Mouse (Mus musculus) lung, postnatal 10 days (tissue): ENCODE measurements around the gene Slc27a2.
A peak's percentile ranks its signal among the peaks of the same experiment; 100 is the strongest.

Source experiments
- DNase-seq: peaks from one replicate; pipeline ENCODE4 v3.0.0; 2021

Slc27a2 gene

DNA sequence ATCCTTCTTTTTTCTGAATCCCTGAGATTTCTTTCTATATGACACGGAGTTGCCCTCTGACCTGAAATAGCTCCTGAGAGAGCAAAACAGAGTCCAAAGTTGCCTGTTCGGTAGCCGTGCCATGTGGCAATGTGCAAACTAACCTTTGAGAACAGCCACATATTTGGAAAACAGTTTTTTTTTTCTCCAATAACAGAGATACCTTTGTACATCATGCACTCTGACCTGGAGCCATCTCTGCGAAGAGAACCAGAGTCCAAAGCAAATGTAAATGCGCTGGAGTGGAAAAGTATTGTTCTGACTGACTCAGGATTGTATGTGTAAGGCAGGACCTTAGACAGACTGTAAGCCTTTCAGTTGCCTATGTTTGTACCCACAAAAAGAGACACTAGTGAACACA, 3.3 kb downstream of the Slc27a2 start:
- no peak for DNase-seq

DNA sequence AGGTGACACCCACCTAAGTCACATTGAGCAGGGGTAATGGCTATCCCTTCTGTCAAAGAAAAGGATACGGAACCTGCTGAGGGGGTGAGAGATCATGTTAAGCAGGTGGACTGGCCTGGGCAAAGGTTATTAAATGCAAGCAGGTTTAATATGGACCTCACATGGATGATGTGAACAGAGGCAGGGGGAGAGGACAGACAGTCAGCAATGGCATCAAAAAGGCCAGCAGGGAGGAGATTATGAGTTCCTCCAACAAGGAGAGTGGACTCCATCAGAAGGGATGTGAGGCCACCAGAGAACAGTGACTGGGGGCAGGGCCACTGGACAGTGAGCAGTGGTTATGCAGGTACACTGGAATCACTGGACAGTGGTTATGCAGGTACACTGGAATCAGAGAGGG, 7.9 kb downstream of the Slc27a2 start:
- no peak for DNase-seq

DNA sequence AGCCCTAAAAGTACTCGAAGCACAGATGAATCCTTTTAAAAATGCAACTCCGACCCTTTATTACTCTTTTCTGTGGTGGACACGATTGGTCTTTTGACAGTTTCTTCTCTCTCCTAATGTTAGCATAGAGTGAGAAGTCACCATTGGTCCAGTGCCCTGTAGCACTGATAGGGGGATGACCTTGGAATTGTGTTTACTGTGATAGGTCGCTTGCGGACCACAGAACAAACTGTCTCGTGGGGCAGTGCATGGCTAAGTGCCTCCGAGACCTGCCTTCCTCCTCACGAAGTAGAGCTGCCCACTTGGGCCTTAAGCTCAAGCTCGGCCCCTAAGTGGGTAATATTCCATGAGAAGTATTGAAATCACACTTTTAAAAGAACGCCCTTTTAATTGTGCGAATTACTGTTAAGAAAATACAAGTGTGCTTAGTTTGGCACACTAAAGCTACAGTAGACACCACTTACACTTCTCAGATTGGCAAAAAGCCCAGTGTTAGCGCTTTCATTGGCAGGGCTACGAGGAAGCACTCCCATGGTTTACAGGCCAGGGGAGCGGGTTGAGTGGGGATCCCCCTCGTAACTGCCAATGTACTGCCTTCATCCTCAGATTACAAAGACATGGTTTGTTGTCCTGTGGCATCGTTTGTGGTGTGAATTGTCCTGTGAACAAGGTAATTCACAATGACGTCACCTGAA, 11.4 kb downstream of the Slc27a2 start:
- DNase-seq = peak; percentile 66

DNA sequence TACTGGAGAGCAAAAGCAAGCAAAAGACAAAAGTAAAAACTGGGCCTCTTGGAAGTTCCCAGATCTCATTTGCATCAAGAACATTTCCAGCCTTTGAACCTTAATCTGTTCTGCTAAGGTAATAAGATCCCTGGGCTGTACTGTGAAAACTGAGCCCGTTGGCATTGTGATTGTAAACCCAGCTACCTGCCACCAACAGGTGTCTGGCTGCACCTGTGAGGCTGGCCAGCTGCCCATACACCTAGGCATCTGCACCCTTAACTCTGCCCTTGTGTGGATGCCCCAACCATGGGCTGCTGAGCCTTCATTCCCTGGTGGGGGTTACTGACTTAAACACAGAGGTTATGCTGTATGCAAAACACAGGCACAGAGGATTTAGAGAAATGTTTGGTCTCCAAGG, 20.0 kb downstream of the Slc27a2 start:
- DNase-seq = no peak

DNA sequence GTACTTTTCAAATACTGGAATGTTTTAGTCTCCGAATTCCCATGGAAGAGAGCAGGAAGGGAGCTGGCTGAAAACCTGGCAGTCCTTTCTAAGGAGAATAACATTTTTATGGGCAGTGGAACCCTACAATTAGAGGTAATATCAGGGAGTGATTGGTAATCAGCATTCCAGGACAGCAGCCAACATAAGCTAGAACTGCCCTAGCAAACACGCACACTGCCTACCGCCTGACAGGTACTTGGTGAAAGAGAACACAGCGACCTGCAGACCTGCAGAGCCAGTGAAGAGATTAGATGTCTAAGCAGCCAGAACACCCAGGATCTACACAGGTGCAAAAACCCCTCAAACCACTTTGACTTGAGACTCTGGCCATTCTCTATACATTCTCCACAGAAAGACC, 20.5 kb downstream of the Slc27a2 start:
- DNase-seq = no peak

DNA sequence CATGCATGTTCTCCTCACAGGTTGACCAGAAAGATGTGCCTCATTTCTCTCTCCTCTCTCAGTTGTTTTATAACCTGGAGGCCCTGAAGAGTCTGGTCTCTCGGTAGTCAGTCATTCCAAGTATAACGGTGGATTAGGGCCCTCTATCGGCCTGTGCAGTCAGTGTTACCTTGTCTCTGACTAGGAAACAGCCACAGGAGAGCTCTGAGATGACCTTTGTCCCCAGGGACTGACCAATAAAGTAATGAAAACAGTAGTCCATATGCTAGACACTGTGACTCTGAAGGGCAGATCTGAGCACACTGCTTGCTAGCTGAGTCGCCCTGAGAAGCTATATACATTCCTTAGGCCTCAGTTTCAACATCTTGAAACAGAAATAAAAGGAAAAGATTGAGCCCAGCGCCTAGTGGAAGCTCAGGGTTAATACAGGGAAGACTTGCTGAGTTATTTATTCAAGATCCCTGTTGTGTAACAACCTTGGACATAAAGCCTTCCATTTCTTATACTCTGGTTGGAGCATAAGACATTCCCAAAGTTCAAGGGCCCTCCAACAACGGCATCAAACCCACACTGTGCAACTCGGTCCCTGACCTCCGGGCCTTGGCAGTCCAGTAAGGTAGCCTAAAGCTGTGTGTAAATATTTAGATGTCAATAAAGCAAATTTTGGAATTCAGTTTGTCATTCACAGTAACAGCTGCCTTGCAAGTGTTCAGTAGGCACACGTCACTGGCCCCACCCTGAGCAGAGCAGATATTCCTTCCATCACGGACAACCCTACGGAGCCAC, 23.4 kb downstream of the Slc27a2 start:
- DNase-seq = no peak

DNA sequence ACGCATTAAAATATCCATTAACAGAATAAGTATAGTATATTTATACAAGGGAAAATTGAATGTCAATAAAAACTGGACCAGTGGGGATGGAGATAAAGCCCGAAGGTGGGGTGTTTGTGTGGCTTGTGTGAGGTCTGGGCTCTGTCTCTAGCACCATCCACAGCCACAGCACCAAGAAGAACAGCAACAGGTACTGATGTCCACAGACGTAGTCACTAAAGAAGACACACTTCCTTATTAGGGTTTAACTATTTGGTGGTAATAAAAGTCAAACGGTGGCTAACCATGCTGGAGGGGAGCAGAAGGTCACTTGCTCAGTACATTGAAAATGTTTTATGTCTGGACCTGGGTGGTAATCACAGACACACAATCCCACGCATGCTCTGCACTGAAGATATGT, 25.2 kb downstream of the Slc27a2 start:
- no peak for DNase-seq

DNA sequence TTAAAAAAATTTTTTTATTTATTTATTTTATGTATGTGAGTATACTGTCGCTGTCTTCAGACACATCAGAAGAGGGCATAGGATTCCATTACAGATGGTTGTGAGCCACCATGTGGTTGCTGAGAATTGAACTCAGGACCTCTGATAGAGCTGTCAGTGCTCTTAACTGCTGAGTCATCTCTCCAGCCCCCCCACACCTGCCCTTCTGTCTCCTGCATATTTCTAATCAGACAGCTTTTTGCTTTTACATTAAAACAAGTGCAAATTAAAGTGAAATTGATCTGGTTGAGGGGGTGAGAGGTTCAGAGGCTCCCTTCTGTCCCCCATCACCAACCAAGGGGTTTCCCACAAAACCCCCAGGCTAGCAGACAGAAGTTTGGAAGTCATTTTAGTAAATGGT, 27.1 kb downstream of the Slc27a2 start:
- DNase-seq = no peak

DNA sequence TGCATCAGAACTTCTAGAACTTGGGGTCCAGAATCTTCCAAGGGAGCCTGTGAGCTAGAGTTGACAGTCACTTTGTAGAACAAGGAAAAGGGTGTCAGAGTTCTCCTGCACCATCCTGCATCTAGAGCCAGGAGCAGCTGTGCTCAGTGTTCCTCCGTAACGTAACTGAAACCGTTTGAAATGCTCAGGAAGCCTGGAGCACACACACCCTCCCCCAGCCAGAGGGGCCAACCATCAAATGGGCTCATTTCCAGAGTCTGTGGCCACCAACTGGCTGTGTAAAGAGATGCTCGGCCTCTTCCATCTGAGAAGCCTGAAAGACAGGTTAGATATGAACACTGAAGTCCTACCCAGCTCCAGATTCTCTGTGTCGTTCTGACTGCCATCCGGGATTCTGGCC, 31.8 kb downstream of the Slc27a2 start:
- no peak for DNase-seq

DNA sequence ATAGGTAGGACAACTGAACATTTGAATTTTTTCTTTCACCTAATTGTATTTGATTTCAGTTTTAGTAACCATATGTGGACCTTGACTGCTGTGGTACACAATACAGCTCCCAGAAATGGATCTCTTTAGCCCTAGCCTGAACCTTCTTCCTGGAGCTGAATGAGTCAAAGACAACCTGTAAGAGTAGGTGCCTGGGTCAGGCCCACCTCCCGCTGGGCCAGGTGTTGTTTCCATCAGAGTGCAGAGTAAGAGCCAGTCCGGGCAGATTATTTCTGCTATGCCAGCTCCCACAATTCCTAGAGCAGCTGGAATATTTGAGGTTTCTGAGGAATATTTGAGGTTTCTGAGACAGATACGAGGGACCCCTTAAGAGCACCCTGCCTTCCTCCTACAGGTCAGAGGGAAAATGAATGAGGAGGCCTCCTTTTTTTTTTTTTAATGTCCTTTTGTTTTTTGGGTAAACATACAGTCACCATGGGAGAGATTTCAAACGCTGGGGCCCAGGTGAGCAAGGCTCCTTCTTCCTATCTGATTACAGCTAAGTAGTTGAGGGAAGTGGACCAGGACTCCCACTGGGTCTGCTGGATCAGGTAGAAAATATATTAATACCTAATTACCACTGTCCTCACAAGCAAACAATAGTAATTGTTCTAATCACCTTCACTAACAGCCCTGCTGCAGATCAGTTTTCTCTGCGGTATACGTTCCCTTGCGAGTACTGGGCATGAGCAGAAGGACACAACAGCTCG, 32.6 kb downstream of the Slc27a2 start:
- DNase-seq = no peak

DNA sequence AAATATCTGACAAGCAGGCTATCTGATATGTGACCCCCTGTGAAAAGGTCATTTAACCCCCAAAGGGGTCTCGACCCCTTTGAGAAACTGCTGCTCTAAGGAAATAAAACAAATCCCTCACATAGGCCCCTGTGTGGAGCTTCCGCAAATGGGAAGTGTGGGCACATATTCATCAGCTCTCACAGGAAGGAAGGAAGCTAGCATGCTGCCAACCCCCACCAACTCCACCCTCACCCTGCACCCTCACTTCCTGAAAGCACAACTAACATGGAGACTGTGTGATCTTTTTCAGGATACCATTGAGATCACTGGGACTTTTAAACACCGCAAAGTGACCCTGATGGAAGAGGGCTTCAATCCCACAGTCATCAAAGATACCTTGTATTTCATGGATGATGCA, 35.3 kb downstream of the Slc27a2 start:
- peak; percentile 11 for DNase-seq

DNA sequence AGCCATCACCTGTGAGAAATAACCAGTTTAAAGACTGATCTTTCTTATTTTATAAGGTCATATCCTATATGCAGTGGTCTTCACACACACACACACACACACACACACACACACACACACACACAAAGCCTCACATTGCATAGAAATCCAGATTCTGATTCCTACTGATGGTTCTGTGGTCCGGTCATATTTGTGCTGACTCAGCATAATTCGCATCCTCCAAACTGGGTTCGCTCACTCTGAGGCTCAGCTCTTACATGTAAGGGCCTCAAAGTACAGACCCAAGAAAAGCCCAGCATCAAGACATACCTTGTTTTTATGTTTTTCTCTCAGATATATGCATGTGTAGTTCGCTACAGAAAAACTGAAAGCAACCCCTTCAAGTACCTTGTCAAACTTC, 39.1 kb downstream of the Slc27a2 start:
- DNase-seq = no peak

DNA sequence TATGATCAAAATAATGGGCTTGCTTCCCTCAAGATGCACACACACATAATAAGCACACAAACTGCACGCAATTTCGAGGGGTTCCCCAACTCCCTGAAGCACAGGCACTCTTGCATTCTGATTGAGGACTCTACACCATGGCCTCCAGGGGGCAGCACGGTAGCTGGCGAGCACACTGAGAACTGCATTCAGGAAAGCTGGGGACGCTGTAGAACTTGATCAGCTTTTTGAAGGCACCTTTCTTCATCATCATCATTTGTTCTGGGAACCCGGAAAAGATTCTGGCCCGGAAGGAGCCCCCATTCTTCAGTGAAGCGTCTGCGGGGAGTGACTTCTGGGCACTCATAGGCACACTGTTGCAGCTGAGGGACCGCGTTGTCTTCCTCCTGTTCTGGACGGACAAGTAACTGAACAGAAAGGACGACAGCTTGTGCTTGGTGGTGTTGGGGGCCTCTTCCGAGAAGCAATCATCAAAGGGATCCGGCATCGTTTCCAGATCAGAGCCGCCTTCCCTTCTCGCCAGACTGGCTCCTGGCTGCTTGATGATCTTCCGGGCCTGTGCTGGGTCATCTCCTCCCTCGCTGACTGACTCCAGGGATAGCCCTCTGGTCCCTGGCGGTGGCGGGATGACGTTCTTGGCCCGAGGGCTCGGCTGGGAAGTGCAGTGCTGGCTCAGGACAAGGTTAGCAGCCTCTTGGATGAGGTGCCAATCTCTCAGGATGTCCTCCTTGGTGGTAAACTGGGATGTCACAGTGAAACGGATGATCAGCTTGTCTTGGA, 41.8 kb downstream of the Slc27a2 start:
- DNase-seq = peak; percentile 79

DNA sequence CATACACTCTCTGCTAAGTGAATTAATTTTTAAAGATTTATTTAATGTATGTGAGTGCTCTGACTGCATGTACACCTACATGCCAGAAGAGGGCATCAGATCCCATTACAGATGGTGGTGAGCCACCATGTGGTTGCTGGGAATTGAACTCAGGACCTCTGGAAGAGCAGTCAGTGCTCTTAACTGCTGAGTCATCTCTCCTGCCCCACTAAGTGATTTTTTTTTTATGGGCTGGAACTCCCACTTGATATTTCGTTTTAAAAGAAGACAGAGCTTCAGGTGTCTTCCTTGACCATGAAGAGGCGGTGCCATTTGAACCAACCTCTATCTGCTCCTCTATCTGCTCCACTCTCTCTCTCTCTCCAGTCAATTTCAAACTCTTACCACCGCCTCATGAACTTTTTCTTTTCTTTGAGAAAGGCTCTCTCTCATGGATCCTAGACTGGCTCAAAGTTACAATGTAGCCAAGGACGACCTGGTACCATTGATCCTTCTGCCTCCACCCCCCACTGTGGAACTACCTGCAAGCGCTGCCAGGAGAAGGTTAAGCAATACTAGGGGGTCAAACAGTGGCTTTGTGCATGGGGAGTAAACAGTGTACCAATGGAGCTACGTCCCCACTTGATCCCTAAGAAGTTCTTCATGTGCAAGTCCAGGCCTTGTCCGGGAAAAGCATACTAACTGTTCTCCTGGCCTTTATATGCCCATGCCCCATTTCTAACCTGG, 44.3 kb downstream of the Slc27a2 start:
- no peak for DNase-seq

DNA sequence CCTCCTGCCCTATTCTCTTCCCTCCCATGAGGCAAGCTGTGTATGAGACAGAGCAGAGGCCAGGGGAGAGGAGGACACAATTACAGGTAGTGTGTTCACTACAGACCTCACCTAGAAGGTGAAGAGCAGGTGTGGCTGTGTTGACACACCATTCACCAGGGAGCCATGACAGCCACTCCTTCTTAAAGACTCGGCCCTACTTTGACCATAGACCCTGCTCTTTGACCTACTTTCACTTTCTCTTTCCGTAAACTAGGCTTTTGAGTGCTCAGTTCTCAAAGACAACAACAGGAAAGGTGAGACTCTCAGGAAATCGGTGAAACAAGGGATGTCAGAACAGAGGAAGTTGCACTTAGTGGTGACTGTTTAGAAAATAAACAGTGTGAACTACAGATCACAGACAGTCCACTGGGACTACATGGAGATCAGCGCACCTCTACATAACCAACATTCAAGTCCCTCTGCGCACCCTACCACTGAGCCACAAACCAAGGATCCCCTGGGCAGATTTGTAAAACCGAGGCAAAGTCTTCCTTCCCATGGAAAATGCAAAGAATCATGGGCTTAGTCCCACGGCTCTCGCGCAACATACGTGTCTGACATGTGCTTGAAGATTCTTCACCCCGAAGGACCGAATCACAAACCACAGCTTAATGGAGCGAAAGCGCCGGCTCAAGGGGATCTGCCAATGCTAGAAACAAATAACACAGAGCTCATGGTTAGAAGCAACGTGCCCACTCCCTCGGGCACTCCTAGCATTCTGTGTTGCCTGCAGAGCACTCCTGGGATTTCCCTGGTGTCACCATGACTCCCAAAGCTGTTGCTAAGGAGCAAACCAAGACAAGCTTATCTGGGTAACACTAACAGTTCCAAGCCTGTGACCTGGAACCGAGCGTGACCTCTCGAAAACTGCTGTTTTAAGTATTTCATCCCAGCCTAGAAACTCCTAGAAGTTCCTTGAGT, 45.4 kb downstream of the Slc27a2 start:
- DNase-seq = no peak

DNA sequence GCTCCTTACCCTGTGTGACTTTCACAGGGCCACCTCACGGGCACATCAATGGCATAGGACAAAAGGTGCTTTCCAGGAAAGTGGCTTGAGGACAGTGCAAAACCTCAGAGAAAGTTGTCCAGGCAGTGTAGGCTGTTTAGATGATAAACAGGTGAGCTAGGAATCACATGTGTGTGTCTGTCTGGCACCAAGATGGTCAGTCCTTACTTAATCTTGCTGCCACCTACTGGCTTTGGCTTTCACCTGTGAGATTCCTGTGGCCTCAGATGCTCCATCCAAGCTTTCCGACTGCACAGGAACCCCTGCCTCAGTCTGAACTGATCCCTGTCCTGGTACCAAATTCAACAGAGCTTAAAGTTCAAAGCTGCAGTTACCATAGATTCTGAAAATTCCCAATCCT, 46.2 kb downstream of the Slc27a2 start:
- DNase-seq = no peak

DNA sequence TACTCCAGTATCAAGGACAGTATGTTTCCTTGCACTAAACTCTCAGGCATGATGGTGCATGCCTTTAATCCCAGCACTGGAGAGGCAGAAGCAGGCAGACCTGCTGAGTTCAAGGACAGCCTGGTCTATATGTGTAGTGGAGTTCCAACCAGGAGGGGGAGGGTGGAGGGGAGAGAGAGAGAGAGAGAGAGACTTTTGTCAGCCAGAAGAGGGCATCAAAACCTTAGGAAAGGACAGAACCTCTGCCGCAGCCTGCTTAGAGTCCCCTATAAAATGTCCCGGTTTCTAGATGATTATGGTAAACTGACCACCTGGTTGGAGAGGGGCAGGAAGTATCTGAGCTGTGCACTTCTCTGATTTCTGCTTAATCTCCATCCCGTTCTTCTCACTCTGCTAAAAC, 46.8 kb downstream of the Slc27a2 start:
- DNase-seq = peak; percentile 47

DNA sequence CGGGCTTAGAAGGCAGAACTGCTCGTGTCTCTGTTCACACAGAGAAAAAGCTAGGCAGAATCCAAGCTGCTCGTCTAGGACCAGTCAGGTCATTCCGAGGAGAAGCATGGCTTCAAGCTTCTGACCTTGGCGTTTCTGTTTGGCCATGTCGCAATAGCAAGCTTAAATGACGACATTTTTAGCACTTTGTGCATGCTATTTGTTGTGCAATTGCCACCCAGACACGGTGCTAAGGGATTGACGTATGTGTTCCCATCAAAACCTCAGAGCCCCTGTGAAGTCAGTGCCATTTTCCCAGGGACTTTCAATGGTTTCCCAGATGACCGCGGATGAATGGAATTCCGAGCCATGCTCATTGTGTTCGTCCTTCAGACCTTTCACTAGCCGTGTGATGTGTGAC, 48.3 kb downstream of the Slc27a2 start:
- peak; percentile 32 for DNase-seq

DNA sequence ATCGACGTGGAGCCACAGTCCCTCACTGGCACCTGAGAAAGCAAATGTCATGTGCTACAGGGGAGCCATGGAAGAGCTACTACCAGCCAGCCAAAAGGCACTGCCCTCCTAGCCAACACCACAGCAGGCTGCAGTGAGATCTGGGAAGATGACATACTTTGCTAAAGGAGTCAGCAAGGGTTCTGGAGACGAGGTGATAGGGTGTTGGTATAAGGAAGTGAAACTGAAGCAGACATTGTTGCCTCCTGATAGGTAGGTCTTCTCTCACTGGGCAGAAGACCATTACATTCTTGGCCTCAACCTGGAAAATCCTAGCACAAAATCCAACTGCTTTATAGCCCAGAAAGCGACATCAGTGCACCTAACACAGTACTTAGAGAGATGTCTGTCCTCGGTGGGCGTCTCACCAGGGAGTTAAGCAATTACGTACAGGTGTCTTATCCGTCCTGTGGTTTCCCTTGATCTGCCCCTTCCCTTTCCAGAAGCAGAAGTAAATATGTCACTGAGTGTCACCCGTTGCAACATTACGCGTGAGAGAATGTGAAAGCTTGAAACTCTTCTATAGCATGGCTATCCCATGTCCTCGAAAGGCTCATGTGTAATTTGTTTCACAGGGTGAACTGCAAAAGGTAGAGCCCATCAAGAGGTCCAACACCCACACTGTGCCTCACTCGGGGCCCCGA, 49.9 kb downstream of the Slc27a2 start:
- no peak for DNase-seq

DNA sequence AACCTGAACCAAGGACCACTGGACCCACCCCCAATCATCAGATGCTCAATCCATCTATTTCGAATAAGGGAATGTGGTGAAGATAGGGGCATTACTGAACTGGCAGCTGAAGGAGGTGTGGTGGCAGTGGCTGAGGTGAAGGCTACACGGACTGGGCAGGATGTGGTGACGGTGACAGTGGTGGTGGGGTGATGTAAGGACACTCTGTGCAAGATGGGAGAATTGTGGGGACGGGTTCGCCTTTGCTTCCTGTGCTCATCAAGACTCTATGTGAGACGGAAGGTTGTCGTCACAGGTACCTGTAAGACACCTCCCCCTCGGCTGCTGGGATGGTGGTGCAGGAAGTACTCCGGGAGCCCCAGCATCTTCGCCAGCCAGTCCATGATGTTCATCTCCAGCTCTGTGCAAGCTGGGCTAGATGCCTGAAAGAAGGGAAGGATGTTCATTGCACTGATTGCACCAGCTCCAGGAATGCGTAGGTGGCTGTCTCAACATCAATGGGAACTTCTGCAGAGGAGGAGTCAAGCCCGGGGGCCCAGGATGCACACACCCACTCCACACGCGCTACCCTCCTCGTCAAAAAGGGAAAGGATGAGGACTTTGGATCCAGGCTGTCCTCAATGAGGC, 54.0 kb downstream of the Slc27a2 start:
- no peak for DNase-seq
